Mouse (Mus musculus) midbrain, embryonic 13.5 days (tissue): ENCODE measurements at regions not wholly inside any gene's neighbourhood (a gene's known extent, or its start where the extent isn't known, plus 50 kb on each side); places are given as distances from the start of the nearest gene placed in this dataset.
A peak's percentile ranks its signal among the peaks of the same experiment; 100 is the strongest.

Source experiments
- ATAC-seq: fragments of 200-750 bp; cut with Nextera tagmentation; 2 replicates; pipeline ENCODE4 v1.8.0; 2017; ENCODE audit warnings: mild to moderate bottlenecking, moderate TSS enrichment, moderate library complexity
- H3K27ac ChIP-seq: fragments of 300-500 bp; sonication (generic); 2 replicates; pipeline ENCODE4 v1.5.1; 2015; ENCODE audit warnings: inconsistent platforms, mild to moderate bottlenecking, moderate library complexity
- H3K27me3 ChIP-seq: fragments of 300-500 bp; sonication (generic); 2 replicates; pipeline ENCODE4 v1.6.1; 2015; ENCODE audit warnings: mild to moderate bottlenecking, inconsistent platforms
- H3K36me3 ChIP-seq: fragments of 300-500 bp; sonication (generic); 2 replicates; pipeline ENCODE4 v1.6.1; 2015; ENCODE audit warnings: mild to moderate bottlenecking, inconsistent platforms
- H3K4me1 ChIP-seq: fragments of 300-500 bp; sonication (generic); replicated peaks from 2 replicates; pipeline ENCODE4 v1.6.1; 2015; ENCODE audit warnings: inconsistent platforms
- H3K4me2 ChIP-seq: fragments of 300-500 bp; sonication (generic); replicated peaks from 2 replicates; pipeline ENCODE4 v1.6.1; 2015; ENCODE audit warnings: moderate library complexity, mild to moderate bottlenecking, inconsistent platforms
- H3K4me3 ChIP-seq: fragments of 300-500 bp; sonication (generic); replicated peaks from 2 replicates; pipeline ENCODE4 v1.5.1; 2015; ENCODE audit warnings: mild to moderate bottlenecking, inconsistent platforms
- H3K9ac ChIP-seq: fragments of 300-500 bp; sonication (generic); replicated peaks from 2 replicates; pipeline ENCODE4 v1.6.1; 2015; ENCODE audit warnings: mild to moderate bottlenecking, inconsistent platforms
- H3K9me3 ChIP-seq: fragments of 300-500 bp; sonication (generic); 2 replicates; pipeline ENCODE4 v1.6.1; 2016; ENCODE audit warnings: mild to moderate bottlenecking, inconsistent platforms
- WGBS: fragments of 180-500 bp; shearing (Covaris S2); methylation state at CpG from one replicate; pipeline ENCODE4 v1.1.7; 2015; 5-methylcytosine and 5-hydroxymethylcytosine counted together

DNA sequence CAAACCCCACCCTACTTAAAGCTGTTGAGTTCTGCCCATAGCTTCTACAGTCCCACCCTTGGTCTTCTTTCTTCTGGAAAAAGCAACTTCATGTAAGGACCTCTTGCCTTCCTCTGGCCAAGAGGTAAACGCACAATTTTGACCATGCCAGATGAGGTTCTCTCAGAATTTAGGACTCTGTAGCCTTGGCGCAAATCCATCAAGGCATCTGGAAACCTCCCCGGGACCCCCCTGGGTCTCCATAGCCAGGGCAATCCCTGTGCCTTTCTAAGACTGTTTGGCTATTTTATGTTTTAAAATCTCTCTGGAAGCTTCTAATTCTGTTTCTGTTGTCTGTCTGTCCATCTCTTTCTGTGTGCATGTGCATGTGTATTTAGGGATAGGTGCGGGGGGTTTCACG is 110.3 kb downstream of the 2410131K14Rik start:
- Histone ChIP-seq H3K4me2 (no peak overlapping the region), H3K27me3 (no peaks in the 10 kb centered on the region), H3K4me3 (no peak overlapping the region), H3K27ac (0 out of 2 replicates have a peak overlapping the region, but pooled peaks have one; percentile 14), H3K9me3 (peaks cover 3% of the 10 kb centered on the region; the same call in 1 of the 2 replicates), H3K36me3 (no peaks in the 10 kb centered on the region), H3K9ac (no peak overlapping the region), H3K4me1 (peaks cover 24% of the 10 kb centered on the region)
- ATAC-seq, result no peak
- 79% methylated on average over 5 of the region's 5 CpGs for WGBS

DNA sequence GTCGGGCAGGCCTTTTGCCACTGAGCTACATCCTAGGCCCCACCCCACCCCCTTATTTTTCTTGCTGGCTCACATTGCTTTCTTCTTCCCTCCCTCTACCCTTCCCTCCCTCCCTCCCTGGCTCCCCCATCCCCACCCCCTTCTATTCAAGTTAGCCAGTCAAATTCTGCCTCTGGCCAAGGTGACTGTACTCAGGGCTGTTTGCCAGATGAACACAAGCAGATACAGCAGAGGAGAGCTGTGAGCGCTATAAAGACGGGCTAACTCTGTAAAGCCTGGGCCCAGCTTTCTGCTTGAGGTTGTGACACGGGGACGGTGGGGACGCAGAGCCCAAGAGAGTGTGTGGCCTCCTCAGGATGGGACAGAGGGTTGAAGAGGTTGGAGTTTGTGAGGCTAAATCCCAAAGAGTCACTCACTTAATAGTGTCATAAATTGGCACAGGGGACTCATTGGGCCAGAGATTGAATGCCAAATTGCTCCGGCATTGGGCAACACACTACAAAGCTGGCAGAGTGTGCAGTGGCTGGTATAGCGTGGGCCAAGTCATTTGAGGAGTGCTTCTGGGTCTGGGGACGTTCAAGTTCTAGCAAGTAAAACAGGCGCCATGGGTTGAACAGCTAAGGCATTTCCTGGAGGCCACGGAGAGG is 110.8 kb downstream of the 2410131K14Rik start:
- Histone ChIP-seq H3K9ac (no peak overlapping the region), H3K4me1 (peaks cover 24% of the 10 kb centered on the region), H3K36me3 (no peaks in the 10 kb centered on the region), H3K4me3 (no peak overlapping the region), H3K9me3 (no peaks in the 10 kb centered on the region), H3K27me3 (no peaks in the 10 kb centered on the region), H3K4me2 (no peak overlapping the region), H3K27ac (no peak overlapping the region)
- ATAC-seq, result no peak
- WGBS, result 75% methylated on average over 11 of the region's 11 CpGs

DNA sequence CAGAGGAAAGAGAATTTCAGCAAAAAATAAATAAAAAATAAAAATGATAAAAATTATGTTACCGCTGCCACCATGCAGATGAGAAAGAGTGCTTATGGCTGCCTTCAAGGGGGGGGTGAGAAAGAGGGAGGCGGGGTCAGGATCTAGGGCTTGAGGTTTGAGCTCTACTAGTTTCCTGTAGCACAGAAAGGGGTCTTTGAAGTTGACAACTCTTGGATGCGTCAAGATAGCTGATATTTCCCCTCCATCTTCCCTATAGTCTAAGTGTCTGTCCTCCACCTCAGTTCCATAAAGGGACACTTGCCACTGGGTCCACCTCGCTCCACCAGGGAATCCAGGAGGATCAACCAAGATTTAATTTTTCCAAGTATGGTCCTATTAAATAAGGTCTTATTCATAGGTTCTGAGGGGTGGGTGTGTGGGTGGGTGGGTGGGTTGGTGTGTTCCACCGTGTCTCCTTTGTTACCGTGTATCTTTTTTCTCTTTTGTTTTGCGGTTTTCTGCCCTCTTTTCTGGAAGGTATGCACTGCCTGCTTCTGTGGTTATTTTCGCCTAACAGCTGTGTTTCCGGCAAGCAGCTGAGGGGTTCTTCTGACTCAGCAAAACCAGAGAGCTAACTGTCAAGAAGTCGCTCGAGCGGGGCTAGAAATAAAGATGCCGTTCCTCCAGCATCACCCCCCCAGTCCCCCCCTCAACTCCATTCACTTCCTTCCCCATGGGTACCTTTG is 114.8 kb downstream of the 2410131K14Rik start:
- Histone ChIP-seq H3K27ac (no peak overlapping the region), H3K9me3 (no peaks in the 10 kb centered on the region), H3K4me2 (no peak overlapping the region), H3K4me1 (peaks cover 11% of the 10 kb centered on the region), H3K4me3 (no peak overlapping the region), H3K36me3 (no peaks in the 10 kb centered on the region), H3K27me3 (no peaks in the 10 kb centered on the region), H3K9ac (no peak overlapping the region)
- no peak for ATAC-seq
- 80% methylated on average over 13 of the region's 13 CpGs for WGBS

DNA sequence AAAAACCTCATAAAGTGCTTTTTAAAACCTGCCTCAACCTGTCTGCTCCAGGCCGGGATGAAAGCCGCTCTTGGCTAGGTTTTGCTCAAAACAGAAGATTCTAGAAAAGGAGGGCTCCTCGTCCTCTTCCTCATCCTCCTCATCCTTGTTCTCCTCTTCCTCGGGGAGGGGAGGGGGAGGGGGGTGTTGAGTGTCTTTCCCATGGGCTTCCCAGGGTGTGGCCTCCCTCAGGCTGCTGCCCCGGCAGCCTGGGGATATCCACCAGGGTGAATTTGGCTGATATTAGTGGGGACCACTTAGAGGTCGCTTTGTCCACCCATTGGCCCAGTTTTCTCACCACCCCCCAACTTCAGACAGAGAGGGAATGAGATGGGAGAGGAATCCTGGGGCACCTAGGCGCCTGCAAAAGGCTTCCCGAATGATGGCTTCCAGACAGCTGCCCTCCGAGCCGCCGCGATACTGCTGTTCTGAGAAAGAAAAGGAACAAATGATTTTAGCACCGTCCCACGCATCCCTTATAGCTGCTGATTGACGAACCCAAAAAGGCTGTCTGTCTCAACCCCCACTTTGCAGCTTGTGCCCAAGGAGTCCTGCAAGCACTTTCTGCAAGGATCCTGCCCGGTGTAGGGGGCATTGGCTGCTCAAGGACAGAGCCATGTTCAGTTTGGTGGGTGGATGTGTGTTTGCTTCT is 115.5 kb downstream of the 2410131K14Rik start:
- no peaks in the 10 kb centered on the region for H3K9me3 ChIP-seq
- WGBS, result 82% methylated on average over 16 of the region's 16 CpGs
- ATAC-seq, result no peak
- no peak overlapping the region for H3K4me2 ChIP-seq
- H3K27ac ChIP-seq, result no peak overlapping the region
- H3K9ac ChIP-seq, result no peak overlapping the region
- no peak overlapping the region for H3K4me3 ChIP-seq
- H3K4me1 ChIP-seq, result peaks cover 4% of the 10 kb centered on the region
- no peaks in the 10 kb centered on the region for H3K27me3 ChIP-seq
- no peaks in the 10 kb centered on the region for H3K36me3 ChIP-seq

DNA sequence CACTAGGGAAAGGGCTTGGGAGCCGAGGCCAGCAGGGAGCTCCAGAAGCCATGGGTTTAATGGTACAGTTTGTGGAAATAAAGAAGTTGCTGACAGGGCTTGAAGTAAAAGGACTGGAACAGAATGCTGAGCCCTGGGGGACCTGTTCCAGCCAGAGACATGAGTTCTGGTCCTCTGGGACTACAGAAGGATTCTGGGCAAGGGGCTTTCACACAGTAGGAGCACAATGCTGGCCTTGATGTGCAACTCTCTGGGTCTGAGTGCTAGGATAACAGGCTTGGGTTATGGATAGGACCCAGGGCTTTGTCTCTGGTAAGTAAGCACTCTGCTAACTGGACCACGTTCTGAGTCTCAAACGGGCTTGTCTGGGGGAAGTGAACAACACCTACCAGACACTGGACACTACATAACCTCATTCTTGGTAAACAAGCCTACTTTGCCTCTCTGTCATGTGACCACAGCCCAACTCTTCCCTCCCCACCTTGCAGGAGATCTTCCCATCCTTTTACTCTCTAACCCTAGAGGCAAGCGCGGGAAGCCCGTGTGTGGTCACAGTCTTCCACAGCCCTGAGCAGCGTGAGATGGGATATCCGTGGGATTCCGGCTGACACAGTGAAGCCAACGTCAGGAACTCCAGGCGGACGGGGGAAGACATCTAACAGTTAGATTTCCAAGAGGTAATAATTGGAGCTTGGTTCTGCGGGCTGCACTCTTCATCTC is 116.3 kb downstream of the 2410131K14Rik start:
- no peak overlapping the region for H3K9ac ChIP-seq
- 85% methylated on average over 13 of the region's 13 CpGs for WGBS
- no peak for ATAC-seq
- no peak overlapping the region for H3K4me2 ChIP-seq
- no peak overlapping the region for H3K27ac ChIP-seq
- H3K4me3 ChIP-seq, result no peak overlapping the region
- H3K4me1 ChIP-seq, result no peaks in the 10 kb centered on the region
- no peaks in the 10 kb centered on the region for H3K36me3 ChIP-seq
- H3K9me3 ChIP-seq, result no peaks in the 10 kb centered on the region
- H3K27me3 ChIP-seq, result no peaks in the 10 kb centered on the region

DNA sequence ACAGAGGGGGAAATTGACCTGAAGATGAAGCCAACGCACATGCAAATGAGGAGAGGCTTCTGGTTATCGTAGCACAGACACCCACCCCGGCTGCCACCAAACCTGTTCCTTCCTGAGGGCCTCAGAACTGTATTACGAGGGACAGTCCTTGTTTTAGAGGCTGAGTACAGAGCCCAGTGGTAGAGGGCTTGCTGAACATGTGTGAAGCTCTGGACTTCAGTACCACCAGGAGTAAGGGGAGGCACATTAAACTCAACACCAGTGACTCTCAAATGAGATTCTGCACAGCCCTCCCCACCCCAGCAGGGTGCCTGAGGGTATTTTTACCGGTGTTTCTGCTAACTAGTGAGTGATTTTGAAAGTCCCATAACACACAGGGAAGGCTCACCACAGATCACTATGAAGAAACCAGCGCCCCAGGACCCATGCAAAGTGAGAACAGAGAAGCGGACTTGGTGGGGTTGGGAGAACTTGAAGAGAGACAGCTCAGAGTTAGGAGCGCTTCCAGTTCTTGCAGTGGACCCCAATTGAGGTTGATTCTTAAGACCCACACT is 116.9 kb downstream of the 2410131K14Rik start:
- H3K27ac ChIP-seq, result no peak overlapping the region
- ATAC-seq, result no peak
- H3K4me1 ChIP-seq, result no peaks in the 10 kb centered on the region
- H3K9ac ChIP-seq, result no peak overlapping the region
- H3K4me3 ChIP-seq, result no peak overlapping the region
- H3K36me3 ChIP-seq, result no peaks in the 10 kb centered on the region
- WGBS, result 85% methylated on average over 8 of the region's 8 CpGs
- 0 out of 2 replicates have a peak, but pooled peaks cover 2% of the 10 kb centered on the region for H3K27me3 ChIP-seq
- H3K4me2 ChIP-seq, result no peak overlapping the region
- no peaks in the 10 kb centered on the region for H3K9me3 ChIP-seq

DNA sequence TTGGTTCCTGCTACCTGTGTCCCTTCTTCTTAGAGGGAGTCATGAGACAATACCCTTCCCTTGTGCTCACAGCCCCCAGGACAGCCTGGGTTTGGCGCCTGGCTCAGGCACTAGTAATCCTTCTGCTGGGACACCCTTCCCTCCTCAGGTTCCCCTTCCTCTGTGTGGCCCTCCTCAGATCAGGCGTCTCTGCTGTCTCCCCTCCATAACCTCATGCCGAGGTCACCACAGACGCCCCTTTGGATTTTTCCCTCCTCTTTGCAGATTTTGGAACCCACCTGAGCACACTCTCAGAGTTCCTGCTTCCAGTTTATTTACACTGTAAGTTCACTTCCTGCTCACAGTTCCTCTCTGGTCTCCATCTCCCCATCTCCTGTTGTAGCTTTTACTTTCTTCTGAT is 117.7 kb downstream of the 2410131K14Rik start:
- no peaks in the 10 kb centered on the region for H3K9me3 ChIP-seq
- 73% methylated on average over 4 of the region's 4 CpGs for WGBS
- no peak overlapping the region for H3K27ac ChIP-seq
- no peak for ATAC-seq
- 0 out of 2 replicates have a peak, but pooled peaks cover 2% of the 10 kb centered on the region for H3K27me3 ChIP-seq
- H3K4me2 ChIP-seq, result no peak overlapping the region
- no peaks in the 10 kb centered on the region for H3K4me1 ChIP-seq
- no peak overlapping the region for H3K4me3 ChIP-seq
- no peak overlapping the region for H3K9ac ChIP-seq
- no peaks in the 10 kb centered on the region for H3K36me3 ChIP-seq

DNA sequence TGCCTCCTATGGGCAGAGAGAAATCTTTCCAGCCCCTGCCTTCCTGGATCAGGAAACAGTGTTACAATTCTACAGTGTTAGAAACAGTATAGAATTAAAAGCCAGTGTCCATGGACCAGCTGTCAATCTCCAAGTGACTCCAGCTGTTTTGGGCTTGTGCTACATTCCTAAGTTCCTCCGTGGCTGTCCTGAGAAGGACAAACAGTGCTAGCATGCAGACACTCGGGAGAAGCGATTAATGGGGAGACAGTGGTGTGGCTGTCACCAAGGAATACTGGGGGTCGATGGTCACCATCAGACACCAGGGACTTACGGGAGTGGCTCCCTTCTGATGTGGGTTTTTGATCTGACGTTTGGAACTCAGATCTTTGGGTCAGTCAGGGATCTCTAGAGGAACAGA is 118.1 kb downstream of the 2410131K14Rik start:
- Histone ChIP-seq H3K9me3 (no peaks in the 10 kb centered on the region), H3K4me3 (no peak overlapping the region), H3K4me2 (no peak overlapping the region), H3K36me3 (no peaks in the 10 kb centered on the region), H3K4me1 (no peaks in the 10 kb centered on the region), H3K27ac (no peak overlapping the region), H3K27me3 (0 out of 2 replicates have a peak, but pooled peaks cover 2% of the 10 kb centered on the region), H3K9ac (no peak overlapping the region)
- WGBS, result 77% methylated on average over 6 of the region's 6 CpGs
- no peak for ATAC-seq

DNA sequence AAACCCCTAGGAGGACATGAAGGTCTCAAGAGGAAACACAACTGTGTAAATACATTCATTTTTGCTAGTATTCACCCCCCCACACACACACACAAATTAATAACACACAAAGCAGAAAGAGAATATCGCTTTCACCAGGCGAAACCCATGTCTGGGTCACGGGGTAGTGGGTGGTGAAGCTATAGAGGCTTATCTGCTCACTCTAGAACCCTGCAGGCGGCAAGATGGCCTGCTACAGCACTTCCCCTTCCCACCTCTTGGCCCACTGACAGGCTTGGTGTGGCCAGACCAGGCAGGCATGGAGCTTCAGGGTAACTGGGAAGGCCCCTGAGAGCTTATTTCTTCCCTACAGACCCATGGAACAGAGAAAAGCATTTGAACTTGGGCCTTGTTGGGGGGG is 119.6 kb downstream of the 2410131K14Rik start:
- H3K27me3 ChIP-seq, result 0 out of 2 replicates have a peak, but pooled peaks cover 2% of the 10 kb centered on the region
- no peak overlapping the region for H3K4me3 ChIP-seq
- WGBS, result 90% methylated on average over 4 of the region's 4 CpGs
- H3K4me1 ChIP-seq, result no peaks in the 10 kb centered on the region
- no peak overlapping the region for H3K4me2 ChIP-seq
- no peak overlapping the region for H3K27ac ChIP-seq
- no peak overlapping the region for H3K9ac ChIP-seq
- no peaks in the 10 kb centered on the region for H3K36me3 ChIP-seq
- no peaks in the 10 kb centered on the region for H3K9me3 ChIP-seq
- no peak for ATAC-seq

DNA sequence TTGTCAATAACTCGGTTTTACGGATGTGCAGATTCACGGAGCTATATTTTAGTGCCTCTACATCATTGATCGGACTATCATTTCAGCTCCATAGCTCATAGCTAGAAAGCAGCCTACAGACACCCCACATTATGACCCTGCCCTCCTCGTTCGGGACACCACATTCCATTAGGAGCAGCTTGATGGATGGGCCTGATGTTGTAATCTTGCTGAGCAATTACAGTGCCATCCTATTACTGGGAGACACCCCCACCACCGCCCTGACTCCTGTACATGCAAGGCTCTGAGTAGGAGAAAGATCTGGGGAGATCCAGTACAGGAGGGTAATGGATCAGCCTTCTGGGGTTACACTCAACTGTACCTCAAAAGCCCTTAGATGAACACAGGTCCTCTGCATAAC is 120.2 kb downstream of the 2410131K14Rik start:
- 0 out of 2 replicates have a peak, but pooled peaks cover 2% of the 10 kb centered on the region for H3K27me3 ChIP-seq
- H3K4me1 ChIP-seq, result no peaks in the 10 kb centered on the region
- no peak overlapping the region for H3K4me2 ChIP-seq
- WGBS, result 90% methylated on average over 7 of the region's 7 CpGs
- no peak overlapping the region for H3K9ac ChIP-seq
- H3K9me3 ChIP-seq, result no peaks in the 10 kb centered on the region
- H3K36me3 ChIP-seq, result no peaks in the 10 kb centered on the region
- no peak overlapping the region for H3K4me3 ChIP-seq
- no peak for ATAC-seq
- H3K27ac ChIP-seq, result no peak overlapping the region

DNA sequence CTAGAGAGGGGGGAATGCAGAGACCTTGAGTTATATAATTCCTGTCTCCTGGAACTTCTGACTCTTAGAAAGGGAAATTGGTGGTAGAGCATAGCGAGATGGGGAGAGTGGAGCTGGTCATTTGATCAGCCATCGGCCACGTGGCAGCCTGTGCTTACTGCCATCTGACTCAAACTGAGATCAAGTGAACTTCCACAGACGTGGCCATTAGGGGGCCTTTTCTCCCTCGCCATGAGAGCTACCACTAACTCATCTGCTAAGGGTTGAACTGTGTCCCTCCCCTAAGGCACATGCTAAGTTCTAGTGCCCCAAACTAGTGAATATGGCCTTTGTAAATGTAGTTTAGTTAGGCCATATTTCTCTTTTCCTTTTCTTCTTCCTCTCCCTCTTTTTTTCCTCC is 120.6 kb downstream of the 2410131K14Rik start:
- WGBS, result 29% methylated on average over 5 of the region's 5 CpGs
- Histone ChIP-seq H3K4me1 (no peaks in the 10 kb centered on the region), H3K36me3 (no peaks in the 10 kb centered on the region), H3K4me3 (no peak overlapping the region), H3K9me3 (no peaks in the 10 kb centered on the region), H3K27ac (no peak overlapping the region), H3K4me2 (no peak overlapping the region), H3K27me3 (0 out of 2 replicates have a peak, but pooled peaks cover 2% of the 10 kb centered on the region), H3K9ac (no peak overlapping the region)
- no peak for ATAC-seq
